Mouse (Mus musculus): ENCODE measurements around the gene Btbd8.

- TF ChIP-seq CTCF (IDR thresholded peaks at IDR 0.05; ENCODE audit: low read depth) (no peak), EP300 (IDR thresholded peaks at IDR 0.05; ENCODE audit: low read depth) (no peak)
These were observed 62.2 kb downstream of the Btbd8 start for GRCm38 (mm10) chr5:107499891-107500535.

Data from heart, postnatal 0 days (tissue).